Mouse (Mus musculus) left cerebral cortex, adult 2 months (tissue): ENCODE data around the gene Kctd8. TPM values are rescaled to one million over a fixed set of nuclear protein-coding genes. Genes with fewer than 3 reads are reported as not detected.

Source experiments
- DNase-seq, 2 experiments: peaks; one replicate each; pipeline ENCODE4 v3.0.0; 2021 to 2022; ENCODE audit warnings: low spot score in 2 of 2, mixed read lengths in 1 of 2; ENCODE audit errors: extremely low spot score in 1 of 2
- H3K27ac ChIP-seq: fragments of 200-600 bp; 2 replicates; pipeline ENCODE4 v1.8.1; 2022
- H3K4me3 ChIP-seq: fragments of 200-600 bp; 2 replicates; pipeline ENCODE4 v1.8.1; 2022
- CTCF ChIP-seq: fragments of 200-600 bp; IDR thresholded peaks from 2 replicates; pipeline ENCODE4 v1.8.1; 2022; ENCODE audit warnings: antibody characterized with exemption, mild to moderate bottlenecking, moderate library complexity
- intact Hi-C: fragments of 180-260 bp; cut with DNase I; formaldehyde crosslinking; loops from one replicate; pipeline ENCODE4 v1.15.1; 2025
- long read RNA-seq, 2 experiments: library from polyadenylated mRNA; stranded (forward); transcript quantifications; one replicate each; pipeline ENCODE4 v2.0.0; 2021; ENCODE audit warnings: borderline mapping rate in 2 of 2
- total RNA-seq, 2 experiments: library from RNA; stranded (reverse); gene quantifications; 2 replicates each; pipeline ENCODE4 v1.2.3; 2021

Kctd8 gene
- 1 to 10 TPM; 8.8 to 9.1 TPM for total RNA-seq
- long read RNA-seq, experiment 1, transcript Kctd8-201 (2 exons, 2,859 nt): major isoform, 11 of 11 reads
- long read RNA-seq, experiment 1, partial matches to known transcripts: 0 of 11 reads
- long read RNA-seq, experiment 1, other reads (novel, unspliced or antisense): 0 of 11 reads
- long read RNA-seq, experiment 2, partial matches to known transcripts: 0 of 3 reads
- long read RNA-seq, experiment 2, other reads (novel, unspliced or antisense): 1 of 3 reads

GRCm38 (mm10) chr5:69340919-69341801 lies at the start of gene Kctd8:
TSS of gene Kctd8 (minus strand) at chr5:69341679.
- intact Hi-C loops: loop anchor here (5.0 to 10.0 kb wide), 4 partner anchors 109 to 1216 kb away; no protein-coding TSS in a partner anchor
- H3K4me3 ChIP-seq: peak within 1 kb of the TSS; percentile 59
- H3K27ac ChIP-seq: peak within 1 kb of the TSS; percentile 53
- DNase-seq: peak; percentile 65 to 66
- TF ChIP-seq CTCF: no peak; the same call in 1 of the 2 replicates

GRCm38 (mm10) chr5:69379072-69379471 lies 37.6 kb upstream of the Kctd8 start:
- Histone ChIP-seq H3K27ac (no peak overlapping the region), H3K4me3 (no peak overlapping the region)
- TF ChIP-seq CTCF: no peak
- intact Hi-C loops: no loop called here
- no peak for DNase-seq

- no peak for DNase-seq
- intact Hi-C loops: no loop called here
- Histone ChIP-seq H3K4me3 (no peak overlapping the region), H3K27ac (no peak overlapping the region)
- TF ChIP-seq CTCF: no peak
Observed at GRCm38 (mm10) chr5:69350596-69350995, 9.1 kb upstream of the Kctd8 start.

GRCm38 (mm10) chr5:69340102-69340918 lies 1.2 kb downstream of the Kctd8 start:
- Histone ChIP-seq H3K4me3 (peak overlapping the region; percentile 59), H3K27ac (peak overlapping the region; percentile 53; the same call in 1 of the 2 replicates)
- peak; percentile 37 for TF ChIP-seq CTCF
- intact Hi-C loops: loop anchor here (5.0 to 10.0 kb wide), 4 partner anchors 108 to 1216 kb away; no protein-coding TSS in a partner anchor
- peak; percentile 49 to 55 for DNase-seq

- no peak overlapping the region for H3K27ac ChIP-seq
- no peak overlapping the region for H3K4me3 ChIP-seq
- DNase-seq: no peak
- intact Hi-C loops: no loop called here
- TF ChIP-seq CTCF: no peak
Observed at GRCm38 (mm10) chr5:69339623-69339970, 1.9 kb downstream of the Kctd8 start.

GRCm38 (mm10) chr5:69338916-69339622 lies 2.4 kb downstream of the Kctd8 start:
- intact Hi-C loops: no loop called here
- Histone ChIP-seq H3K4me3 (no peak overlapping the region), H3K27ac (no peak overlapping the region)
- DNase-seq: no peak
- no peak for TF ChIP-seq CTCF

- no peak for TF ChIP-seq CTCF
- intact Hi-C loops: no loop called here
- H3K27ac ChIP-seq: no peak overlapping the region
- no peak for DNase-seq
- H3K4me3 ChIP-seq: no peak overlapping the region
Observed at GRCm38 (mm10) chr5:69327561-69327960, 13.9 kb downstream of the Kctd8 start.

- no peak for TF ChIP-seq CTCF
- H3K4me3 ChIP-seq: no peak overlapping the region
- H3K27ac ChIP-seq: no peak overlapping the region
- intact Hi-C loops: no loop called here
- no peak for DNase-seq
Observed at GRCm38 (mm10) chr5:69324566-69325230, 16.8 kb downstream of the Kctd8 start.

- H3K27ac ChIP-seq: no peak overlapping the region
- H3K4me3 ChIP-seq: no peak overlapping the region
- intact Hi-C loops: no loop called here
- no peak for DNase-seq
- no peak for TF ChIP-seq CTCF
Observed at GRCm38 (mm10) chr5:69312611-69313010, 28.9 kb downstream of the Kctd8 start.

GRCm38 (mm10) chr5:69301665-69302064 lies 39.8 kb downstream of the Kctd8 start:
- intact Hi-C loops: no loop called here
- H3K27ac ChIP-seq: no peak overlapping the region
- TF ChIP-seq CTCF: no peak
- no peak for DNase-seq
- no peak overlapping the region for H3K4me3 ChIP-seq

- no peak overlapping the region for H3K4me3 ChIP-seq
- no peak for DNase-seq
- intact Hi-C loops: no loop called here
- H3K27ac ChIP-seq: no peak overlapping the region
- TF ChIP-seq CTCF: no peak
Observed at GRCm38 (mm10) chr5:69292353-69292752, 49.1 kb downstream of the Kctd8 start.
